Mouse (Mus musculus) R1 (cell line): Measurements from ENCODE around the gene Hexim2.

Experiments used
- DNase-seq: peaks from one replicate; pipeline ENCODE4 v3.0.0-alpha.2; 2018; ENCODE audit warnings: low read depth, low spot score

Hexim2 gene

DNA sequence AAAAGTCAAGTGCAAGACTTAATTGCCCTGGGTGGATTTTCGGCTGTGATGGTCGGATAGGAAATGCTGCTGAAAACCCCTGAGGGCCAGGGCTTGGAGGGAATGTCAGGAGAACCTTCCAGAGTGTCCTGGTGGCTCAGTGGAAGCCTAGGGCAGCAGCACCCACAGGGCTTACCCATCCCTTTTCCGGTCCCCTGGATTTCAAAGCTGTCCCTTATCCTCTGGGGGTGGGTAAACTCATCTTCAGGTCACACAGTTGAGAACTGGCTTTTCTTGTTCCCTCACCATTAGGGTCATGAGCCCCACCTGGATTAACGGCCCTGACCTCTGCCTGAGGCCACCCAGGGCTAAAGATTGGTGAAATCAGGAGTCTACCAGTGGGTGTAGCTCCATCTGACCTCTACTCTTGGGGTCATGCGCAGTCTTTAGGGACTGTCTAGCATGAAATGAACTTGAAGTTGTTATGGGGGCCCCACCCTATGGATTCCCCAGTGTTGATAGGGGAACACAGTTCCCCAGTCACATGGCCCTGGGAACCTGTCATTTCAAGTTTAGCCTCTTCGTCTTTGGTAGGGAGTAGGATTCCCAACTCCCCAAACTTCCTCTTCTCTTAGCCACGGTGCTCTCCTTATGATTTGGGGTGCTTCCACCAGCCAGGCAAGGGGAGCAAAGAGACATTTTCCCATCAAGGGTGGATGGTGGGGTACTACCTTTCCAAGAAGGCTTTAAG, 41.0 kb downstream of the Hexim2 start:
- DNase-seq = no peak

DNA sequence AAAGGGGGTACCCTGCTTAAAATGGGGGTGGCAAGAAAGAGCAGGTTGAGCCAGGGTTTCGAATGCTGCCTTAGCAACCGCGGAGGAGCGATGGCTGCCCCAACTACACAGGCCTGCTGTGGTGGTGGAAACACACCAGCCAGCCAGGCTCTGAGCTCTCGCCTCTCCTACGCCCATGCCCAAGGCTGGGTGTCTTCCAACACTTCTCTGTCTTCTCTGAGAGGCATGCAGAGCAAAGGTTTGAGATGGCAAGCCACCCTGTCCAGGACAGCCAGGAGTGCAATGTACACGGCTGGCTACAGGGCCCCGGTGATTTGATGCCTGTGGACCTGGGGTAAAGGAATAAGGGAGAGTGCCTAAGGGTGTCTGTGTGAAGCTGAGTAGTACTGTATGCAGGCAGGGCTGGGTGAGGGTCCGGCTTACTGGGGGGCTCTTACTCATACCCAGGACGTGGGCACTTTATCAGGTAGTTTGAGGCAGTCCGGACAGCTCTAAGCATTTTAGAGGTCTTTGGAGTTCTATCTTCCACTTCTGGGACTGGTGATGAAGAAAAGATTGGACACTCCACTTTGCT, 41.6 kb downstream of the Hexim2 start:
- no peak for DNase-seq

DNA sequence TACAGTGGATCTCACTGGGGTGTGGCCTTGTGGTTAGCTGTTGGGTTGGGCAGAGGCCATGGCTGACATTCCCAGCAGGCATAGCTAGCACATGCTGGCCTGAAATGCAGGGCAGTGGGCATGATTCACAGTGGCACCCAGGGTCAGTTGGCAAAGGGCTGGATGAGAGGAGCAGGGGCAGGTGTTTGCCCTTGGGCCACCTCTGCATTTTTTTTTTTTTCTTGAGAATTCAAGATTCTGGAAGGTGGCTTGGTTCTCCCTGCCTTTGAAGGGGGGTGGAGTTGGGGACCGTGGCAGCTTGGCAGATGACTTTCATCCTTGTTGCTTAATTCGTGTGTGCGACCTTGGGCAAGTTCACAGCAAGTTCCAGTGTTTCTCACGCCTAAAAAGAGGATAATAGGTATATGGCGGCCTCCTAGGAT, 42.2 kb downstream of the Hexim2 start:
- no peak for DNase-seq

DNA sequence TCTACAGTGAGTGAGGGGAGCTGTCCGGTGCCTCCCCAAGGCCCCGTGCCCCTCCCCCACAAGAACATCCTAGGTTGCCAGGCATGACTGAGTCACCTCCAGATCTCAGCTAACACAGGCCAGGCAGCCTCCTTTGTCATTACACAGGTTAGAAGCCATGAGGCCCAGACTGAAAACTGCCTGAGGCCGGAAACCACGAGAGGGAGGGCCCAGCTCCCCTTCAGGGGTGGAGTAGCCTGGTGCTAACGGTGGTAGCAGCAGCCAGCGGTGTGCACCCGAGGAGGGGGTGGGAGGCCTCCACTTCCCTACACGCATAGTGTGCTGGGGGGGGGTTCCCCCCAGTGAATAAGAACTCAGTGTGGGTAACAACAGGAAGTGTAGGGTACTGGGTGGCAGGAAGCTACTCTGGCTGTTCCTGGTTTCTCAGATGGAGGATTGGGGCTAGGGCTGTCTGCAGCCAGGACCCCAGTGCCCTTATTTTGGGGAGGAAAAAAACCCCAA, 42.7 kb downstream of the Hexim2 start:
- DNase-seq = peak; percentile 68

DNA sequence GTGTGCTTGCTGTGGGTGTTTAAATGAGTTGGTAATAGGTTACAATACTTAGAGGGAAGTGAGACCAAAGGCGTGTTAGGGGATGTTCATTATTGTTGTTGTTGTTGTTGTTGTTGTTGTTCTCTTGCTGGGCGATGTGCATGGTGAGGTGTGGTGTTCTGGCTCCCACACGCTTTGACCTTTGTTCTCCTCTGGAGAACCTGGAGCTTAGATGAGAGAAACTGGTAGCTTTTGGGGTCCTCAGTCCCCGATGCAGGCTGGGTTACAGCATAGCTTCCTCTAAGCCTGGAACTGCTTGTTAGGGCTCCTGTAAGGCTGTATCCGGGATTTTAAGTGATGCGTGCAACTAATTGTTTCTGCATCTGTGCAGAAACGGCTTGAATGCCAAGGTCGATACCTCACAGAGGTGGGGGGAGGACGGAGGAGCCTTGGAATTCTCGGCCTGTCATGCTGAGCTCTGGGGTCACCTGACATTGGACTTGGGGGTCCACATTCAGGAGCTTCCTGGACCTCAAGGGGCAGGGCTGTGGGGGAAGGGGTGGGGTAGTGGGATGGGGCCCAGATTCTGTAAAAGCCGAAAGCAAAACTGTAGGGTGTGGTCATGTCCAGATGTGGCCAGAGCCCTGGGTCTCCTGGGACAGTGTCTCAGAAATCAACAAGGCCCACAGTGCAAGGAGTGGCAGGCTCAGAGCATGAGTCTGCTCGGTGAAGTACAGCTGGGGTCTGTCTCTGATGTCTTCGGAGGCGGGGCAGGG, 43.6 kb downstream of the Hexim2 start:
- no peak for DNase-seq

DNA sequence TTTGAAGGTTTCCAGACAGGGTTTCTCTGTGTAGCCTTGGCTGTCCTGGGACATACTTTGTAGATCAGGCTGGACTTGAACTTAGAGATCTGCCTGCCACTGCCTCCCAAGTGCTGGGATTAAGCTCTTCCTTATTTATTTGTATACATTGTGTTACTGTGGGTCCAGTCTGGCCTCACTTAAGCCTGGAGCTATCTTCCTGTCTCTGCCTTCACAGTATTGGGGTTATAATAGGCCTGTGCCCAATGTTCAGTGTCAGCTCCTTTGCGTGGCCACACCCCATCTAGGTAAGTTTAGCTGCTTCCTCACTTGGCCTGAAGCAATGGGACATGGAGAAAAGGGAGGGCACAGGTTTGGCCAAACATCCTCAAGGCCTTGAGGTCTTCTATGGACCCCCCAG, 44.3 kb downstream of the Hexim2 start:
- no peak for DNase-seq

DNA sequence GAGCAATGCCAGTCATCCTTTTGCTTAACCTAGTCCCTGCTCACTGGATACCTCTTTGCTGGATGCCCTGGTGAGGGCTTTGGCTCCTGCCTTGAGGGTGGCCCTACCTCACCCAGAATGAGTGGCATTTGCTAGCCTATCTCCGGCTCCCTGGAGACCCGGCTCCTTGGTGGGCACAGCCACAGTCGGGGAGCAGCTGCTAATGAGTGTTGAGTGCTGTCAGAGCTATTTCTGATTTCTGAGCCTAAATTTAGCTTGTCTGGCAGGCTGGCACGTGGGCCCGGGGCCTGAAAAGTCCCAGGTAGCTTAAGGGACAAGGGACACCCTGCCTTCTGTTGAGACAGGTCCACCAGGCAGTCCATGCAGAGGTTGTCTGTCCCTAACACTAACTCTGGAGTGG, 45.0 kb downstream of the Hexim2 start:
- DNase-seq = no peak

DNA sequence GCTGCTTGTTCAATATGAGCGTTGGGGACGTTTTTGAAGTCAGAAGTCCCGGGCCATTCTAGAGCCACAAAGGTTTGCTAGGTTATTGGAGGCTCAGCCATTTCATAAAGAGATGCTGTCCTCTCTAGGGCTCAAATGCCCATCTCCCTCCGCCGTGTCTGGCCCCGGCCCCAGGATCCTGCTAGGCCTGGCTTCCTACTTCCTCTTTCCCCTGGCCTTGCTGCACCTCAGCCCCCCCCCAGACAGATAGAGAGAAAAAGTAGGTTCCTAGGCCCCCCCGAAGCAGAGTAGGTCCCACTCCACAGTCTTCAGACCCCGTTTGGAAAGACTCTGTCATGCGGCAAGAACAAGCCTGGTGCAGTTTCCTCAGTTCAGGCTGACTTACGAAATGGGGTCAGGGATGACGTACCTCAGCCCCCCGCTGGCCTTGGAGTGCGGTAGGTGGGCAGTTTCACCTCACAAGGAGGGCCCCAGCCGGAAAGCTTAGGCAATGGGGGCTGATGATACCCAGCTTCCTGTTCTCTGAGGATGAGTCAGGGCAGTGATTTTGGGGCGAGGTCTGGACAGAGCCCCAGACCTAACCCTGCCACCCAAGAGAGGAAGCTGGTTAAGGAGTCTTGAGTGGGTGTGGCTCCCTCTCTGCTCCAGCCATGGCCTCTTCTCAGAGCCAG, 45.7 kb downstream of the Hexim2 start:
- DNase-seq = no peak

DNA sequence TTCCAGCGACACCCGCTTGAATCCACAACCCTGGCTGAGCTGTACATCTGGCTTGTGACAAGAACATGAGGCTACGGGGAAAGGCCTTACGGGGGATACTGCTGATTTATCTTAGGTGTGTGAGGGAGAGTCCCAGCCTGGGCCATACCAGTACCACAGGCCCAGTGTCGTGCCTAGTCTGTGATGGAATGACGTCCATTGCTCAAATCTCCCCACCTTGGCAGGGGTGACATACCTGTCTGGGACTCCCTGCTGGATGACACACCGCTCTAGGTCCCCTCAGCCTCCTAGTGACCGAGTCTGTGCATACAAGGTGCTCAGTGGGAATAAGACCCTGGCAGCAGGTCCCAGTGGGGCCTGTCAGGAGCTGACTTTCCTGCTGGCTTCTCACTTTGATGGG, 46.5 kb downstream of the Hexim2 start:
- no peak for DNase-seq

DNA sequence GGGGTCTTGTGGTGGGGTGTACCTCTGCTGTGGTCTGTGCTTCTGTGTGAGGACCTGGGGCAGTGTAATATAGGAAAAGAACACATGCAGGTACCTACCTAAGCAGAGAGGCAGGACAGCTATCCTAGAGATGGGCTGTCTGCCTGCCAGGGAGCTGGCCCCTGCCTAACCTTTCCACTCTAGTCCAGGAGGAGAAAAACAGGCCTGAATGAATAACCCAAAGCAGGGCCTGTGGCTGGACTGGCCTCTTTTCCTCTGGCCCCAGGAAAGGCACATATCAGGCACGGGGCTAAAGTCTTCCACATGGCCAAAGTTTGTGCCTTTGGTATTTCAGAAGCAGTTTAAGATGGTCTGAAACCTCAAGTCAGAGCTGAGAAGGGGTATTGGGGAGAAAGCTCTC, 48.2 kb downstream of the Hexim2 start:
- DNase-seq = no peak

DNA sequence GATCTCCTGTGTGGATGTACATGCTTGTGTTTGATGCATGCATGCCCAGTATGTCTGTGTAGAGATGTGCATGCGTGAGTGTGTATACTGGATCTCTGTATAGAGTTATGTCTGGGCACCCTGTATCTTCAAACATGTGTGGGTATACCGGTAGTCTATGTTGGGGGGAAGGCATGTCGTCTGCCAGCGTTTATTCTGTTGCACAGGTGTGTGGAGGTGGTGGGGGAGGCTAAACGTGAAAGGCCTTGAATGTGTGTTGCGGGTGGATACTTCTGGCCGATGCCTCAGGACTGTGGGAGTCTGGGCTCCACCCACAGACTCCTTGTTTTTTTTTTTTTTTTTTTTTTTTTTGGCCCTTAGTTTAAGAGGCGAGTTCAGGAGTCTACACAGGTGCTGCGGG, 49.1 kb downstream of the Hexim2 start:
- DNase-seq = no peak

DNA sequence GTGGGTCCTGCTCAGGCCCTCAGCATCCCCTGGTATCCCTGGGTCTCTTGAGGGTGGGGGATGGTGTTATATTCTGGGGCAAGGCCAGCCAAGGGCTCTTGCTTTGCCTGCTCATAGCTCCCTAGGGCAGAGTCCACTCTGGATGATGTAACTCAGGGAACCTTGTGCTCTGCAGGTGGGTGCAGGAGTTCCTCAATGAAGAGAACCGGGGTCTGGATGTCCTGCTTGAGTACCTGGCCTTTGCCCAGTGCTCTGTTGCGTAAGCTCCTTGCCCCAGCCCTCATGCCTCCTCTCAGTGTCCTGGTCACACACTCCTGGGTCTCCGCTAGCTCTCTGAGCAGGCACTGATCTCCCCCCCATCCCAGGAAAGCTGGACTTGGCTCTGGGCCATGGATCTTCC, 49.7 kb downstream of the Hexim2 start:
- no peak for DNase-seq

DNA sequence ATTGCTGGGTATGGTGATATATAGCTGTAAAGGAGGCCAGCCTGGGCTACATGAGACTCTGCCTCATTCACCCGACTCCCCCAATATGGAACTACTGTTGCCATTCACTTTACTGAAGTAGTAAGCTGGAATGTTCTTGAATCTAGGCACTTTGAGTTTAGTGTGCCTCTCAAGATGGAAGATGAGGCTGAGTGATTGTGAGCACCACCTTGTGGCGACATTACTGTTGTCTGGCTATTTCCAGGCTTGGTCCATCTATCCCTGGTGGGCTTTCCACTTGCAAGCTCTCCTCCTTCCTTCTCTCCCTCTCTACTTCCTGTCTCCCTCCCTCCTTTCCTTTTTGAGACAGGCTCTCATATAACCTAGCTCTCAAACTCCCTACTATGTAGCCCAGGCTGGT, 52.7 kb downstream of the Hexim2 start:
- peak; percentile 48 for DNase-seq
